Mouse (Mus musculus) hindbrain, embryonic 12.5 days (tissue): ENCODE results near the gene Zfp316. TPM values are rescaled to one million over a fixed set of nuclear protein-coding genes. Genes with fewer than 3 reads are reported as not detected.

ENCODE experiments used
- ATAC-seq: fragments of 200-750 bp; cut with Nextera tagmentation; 2 replicates; pipeline ENCODE4 v1.8.0; 2017; ENCODE audit warnings: moderate TSS enrichment; ENCODE audit not compliant: low FRiP score
- H3K27ac ChIP-seq: fragments of 300-500 bp; sonication (generic); 2 replicates; pipeline ENCODE4 v1.5.1; 2016; ENCODE audit warnings: mild to moderate bottlenecking
- H3K27me3 ChIP-seq: fragments of 300-500 bp; sonication (generic); 2 replicates; pipeline ENCODE4 v1.6.1; 2016; ENCODE audit warnings: mild to moderate bottlenecking
- H3K36me3 ChIP-seq: fragments of 300-500 bp; sonication (generic); 2 replicates; pipeline ENCODE4 v1.6.1; 2016; ENCODE audit warnings: mild to moderate bottlenecking
- H3K4me1 ChIP-seq: fragments of 300-500 bp; sonication (generic); 2 replicates; pipeline ENCODE4 v1.6.1; 2016
- H3K4me2 ChIP-seq: fragments of 300-500 bp; sonication (generic); replicated peaks from 2 replicates; pipeline ENCODE4 v1.6.1; 2016; ENCODE audit warnings: mild to moderate bottlenecking
- H3K4me3 ChIP-seq: fragments of 300-500 bp; sonication (generic); 2 replicates; pipeline ENCODE4 v1.5.1; 2016; ENCODE audit warnings: mild to moderate bottlenecking
- H3K9ac ChIP-seq: fragments of 300-500 bp; sonication (generic); 2 replicates; pipeline ENCODE4 v1.6.1; 2016; ENCODE audit warnings: mild to moderate bottlenecking, moderate library complexity
- H3K9me3 ChIP-seq: fragments of 300-500 bp; sonication (generic); replicated peaks from 2 replicates; pipeline ENCODE4 v1.6.1; 2016; ENCODE audit warnings: mild to moderate bottlenecking
- WGBS: fragments of 180-500 bp; shearing (Covaris S2); methylation state at CpG from one replicate; pipeline ENCODE4 v1.1.7; 2016; 5-methylcytosine and 5-hydroxymethylcytosine counted together
- polyA plus RNA-seq: library from polyadenylated mRNA; unstranded; fragments of >200 nt; fragmentation: Nextera tagmentation; extraction: Ambion mirVana; gene quantifications from 2 replicates; pipeline ENCODE4 v1.2.1, GENCODE M21; 2016

The Zfp316 gene
- polyA plus RNA-seq, result 16.9 and 18.6 TPM in 2 replicates

- under 1% methylated on average over 74 of the region's 79 CpGs for WGBS
- Histone ChIP-seq H3K4me3 (peak within 1 kb of the TSS; percentile 69), H3K4me2 (peak within 1 kb of the TSS; percentile 95), H3K9me3 (no peaks in the 10 kb centered on the region), H3K36me3 (peaks cover 7% of the 10 kb centered on the region), H3K4me1 (peaks cover 26% of the 10 kb centered on the region), H3K27ac (peak within 1 kb of the TSS; percentile 77), H3K9ac (peak within 1 kb of the TSS; percentile 88), H3K27me3 (0 out of 2 replicates have a peak, but pooled peaks cover 2% of the 10 kb centered on the region)
- peak; percentile 87 for ATAC-seq
Measured at GRCm38 (mm10) chr5:143269363-143270150, at the start of gene Zfp316. TSS of gene Zfp316 (minus strand) at chr5:143270022.

DNA sequence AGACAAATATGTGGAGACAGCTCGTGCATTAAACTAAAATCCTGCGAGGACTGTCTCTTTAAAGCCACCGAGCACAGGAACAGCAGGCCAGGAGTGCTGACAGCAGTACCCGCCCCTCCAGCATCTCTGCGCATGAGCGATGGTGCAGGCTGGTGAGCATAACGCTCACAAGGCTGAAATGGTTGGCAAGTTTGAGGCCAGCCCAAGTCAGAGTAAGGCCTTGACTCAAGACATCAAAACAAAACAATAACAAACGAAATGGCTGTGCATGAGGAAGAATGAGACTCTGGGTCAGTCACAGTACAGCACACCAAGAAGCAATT lies 47.4 kb upstream of the Zfp316 start:
- Histone ChIP-seq H3K9me3 (no peaks in the 10 kb centered on the region), H3K27me3 (0 out of 2 replicates have a peak, but pooled peaks cover 2% of the 10 kb centered on the region), H3K9ac (no peak overlapping the region), H3K36me3 (peaks cover 72% of the 10 kb centered on the region), H3K4me3 (no peak overlapping the region), H3K27ac (no peak overlapping the region), H3K4me1 (peaks cover 16% of the 10 kb centered on the region), H3K4me2 (no peak overlapping the region)
- no peak for ATAC-seq
- WGBS, result 85% methylated on average over 8 of the region's 8 CpGs

GRCm38 (mm10) chr5:143316605-143317287 lies 46.9 kb upstream of the Zfp316 start:
- WGBS, result 98% methylated on average over 5 of the region's 5 CpGs
- Histone ChIP-seq H3K9ac (no peak overlapping the region), H3K4me3 (no peak overlapping the region), H3K4me1 (peaks cover 19% of the 10 kb centered on the region), H3K9me3 (no peaks in the 10 kb centered on the region), H3K36me3 (peaks cover 71% of the 10 kb centered on the region), H3K27me3 (0 out of 2 replicates have a peak, but pooled peaks cover 2% of the 10 kb centered on the region), H3K27ac (no peak overlapping the region), H3K4me2 (no peak overlapping the region)
- ATAC-seq, result no peak

DNA sequence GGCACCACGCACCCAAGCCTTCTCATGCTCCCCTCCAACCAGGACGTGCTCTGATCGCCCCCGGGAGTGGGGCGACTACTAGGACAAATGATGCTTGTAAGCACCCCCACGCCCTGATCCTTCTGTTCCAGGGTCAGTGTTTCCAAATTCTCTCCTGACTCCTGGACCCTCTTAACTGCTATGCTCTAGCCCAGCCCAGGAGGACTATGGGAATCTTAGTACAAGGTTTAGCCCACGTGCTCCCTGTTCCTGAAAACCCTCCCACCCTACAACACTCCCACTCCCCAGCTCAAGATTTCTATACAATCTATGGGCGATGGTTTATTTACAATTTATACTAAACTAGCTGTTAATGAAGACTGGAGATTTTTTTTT lies 45.7 kb upstream of the Zfp316 start:
- Histone ChIP-seq H3K27ac (no peak overlapping the region), H3K27me3 (0 out of 2 replicates have a peak, but pooled peaks cover 2% of the 10 kb centered on the region), H3K36me3 (peaks cover 73% of the 10 kb centered on the region), H3K9ac (peak overlapping the region; percentile 93; the same call in 1 of the 2 replicates), H3K4me1 (peaks cover 22% of the 10 kb centered on the region), H3K9me3 (no peaks in the 10 kb centered on the region), H3K4me2 (peak overlapping the region; percentile 63), H3K4me3 (peak overlapping the region; percentile 93)
- 11% methylated on average over 8 of the region's 8 CpGs for WGBS
- ATAC-seq, result peak; percentile 41

GRCm38 (mm10) chr5:143314730-143315513 lies 45.1 kb upstream of the Zfp316 start, which contains the start of gene E130309D02Rik:
TSS of gene E130309D02Rik (minus strand) at chr5:143315360.
- Histone ChIP-seq H3K27me3 (0 out of 2 replicates have a peak, but pooled peaks cover 2% of the 10 kb centered on the region), H3K36me3 (peaks cover 73% of the 10 kb centered on the region), H3K27ac (peak within 1 kb of the TSS; percentile 97), H3K4me2 (peak within 1 kb of the TSS; percentile 63), H3K4me1 (peaks cover 22% of the 10 kb centered on the region), H3K9ac (peak within 1 kb of the TSS; percentile 93), H3K4me3 (peak within 1 kb of the TSS; percentile 93), H3K9me3 (no peaks in the 10 kb centered on the region)
- under 1% methylated on average over 98 of the region's 101 CpGs for WGBS
- peak; percentile 82 for ATAC-seq

DNA sequence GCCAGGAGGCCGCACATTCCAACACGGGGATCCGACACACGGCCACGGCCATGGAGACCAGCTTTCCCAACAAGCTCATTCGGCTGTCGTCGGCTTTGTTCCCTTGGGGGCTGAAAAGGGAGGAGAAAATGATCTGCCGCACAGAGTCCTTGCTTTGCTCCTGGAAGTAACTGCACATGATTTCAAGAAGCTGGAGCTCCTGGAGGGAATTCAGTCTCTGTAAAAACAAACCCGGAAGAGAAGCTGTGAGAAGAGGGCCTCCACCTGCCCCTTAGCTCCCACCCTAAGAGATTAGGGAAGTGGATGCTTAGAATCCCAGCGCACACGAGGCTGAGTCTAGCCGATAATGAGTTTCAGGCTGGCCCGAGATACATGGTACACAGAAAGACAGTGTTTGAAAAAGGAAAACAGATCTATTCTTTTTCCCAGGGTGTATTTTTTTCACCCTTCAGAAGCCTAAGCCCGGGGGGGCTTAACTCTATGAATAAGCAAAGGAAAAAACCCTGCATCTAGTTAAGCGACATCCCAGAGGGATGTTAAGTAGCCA lies 44.4 kb upstream of the Zfp316 start:
- H3K27ac ChIP-seq, result peak overlapping the region; percentile 97
- H3K4me1 ChIP-seq, result peaks cover 22% of the 10 kb centered on the region
- peak overlapping the region; percentile 63 for H3K4me2 ChIP-seq
- no peaks in the 10 kb centered on the region for H3K9me3 ChIP-seq
- H3K27me3 ChIP-seq, result 0 out of 2 replicates have a peak, but pooled peaks cover 2% of the 10 kb centered on the region
- ATAC-seq, result no peak
- H3K36me3 ChIP-seq, result peaks cover 73% of the 10 kb centered on the region
- H3K9ac ChIP-seq, result peak overlapping the region; percentile 93
- WGBS, result 3% methylated on average over 16 of the region's 16 CpGs
- peak overlapping the region; percentile 93 for H3K4me3 ChIP-seq

DNA sequence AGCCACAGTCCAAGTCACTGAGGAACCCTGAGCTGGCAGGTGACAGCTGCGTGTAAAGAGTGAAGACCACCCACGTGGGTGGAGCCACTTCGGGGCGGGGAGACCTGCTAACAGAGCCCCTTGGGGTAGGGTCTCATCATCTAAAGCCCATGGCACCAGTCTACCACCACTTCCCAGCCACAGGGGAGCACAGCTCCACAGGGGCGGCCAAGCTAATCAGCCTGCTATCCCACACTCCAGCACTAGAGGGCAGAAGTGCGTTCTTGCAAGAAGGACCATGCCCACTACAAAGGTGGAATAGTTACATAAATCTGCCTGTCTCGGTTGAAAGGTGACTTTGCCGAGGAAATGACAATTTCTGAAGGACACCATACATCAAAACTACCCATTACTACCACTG lies 42.1 kb upstream of the Zfp316 start:
- Histone ChIP-seq H3K4me1 (peaks cover 25% of the 10 kb centered on the region), H3K4me2 (no peak overlapping the region), H3K27me3 (0 out of 2 replicates have a peak, but pooled peaks cover 2% of the 10 kb centered on the region), H3K27ac (no peak overlapping the region), H3K9me3 (no peaks in the 10 kb centered on the region), H3K9ac (no peak overlapping the region), H3K4me3 (no peak overlapping the region), H3K36me3 (peaks cover 71% of the 10 kb centered on the region)
- ATAC-seq, result no peak
- WGBS, result 67% methylated on average over 8 of the region's 8 CpGs

GRCm38 (mm10) chr5:143309916-143310315 lies 40.1 kb upstream of the Zfp316 start:
- Histone ChIP-seq H3K27ac (no peak overlapping the region), H3K9me3 (no peaks in the 10 kb centered on the region), H3K4me2 (no peak overlapping the region), H3K4me1 (peaks cover 29% of the 10 kb centered on the region), H3K27me3 (no peaks in the 10 kb centered on the region), H3K9ac (no peak overlapping the region), H3K4me3 (no peak overlapping the region), H3K36me3 (peaks cover 81% of the 10 kb centered on the region)
- WGBS, result 96% methylated on average over 7 of the region's 7 CpGs
- no peak for ATAC-seq

GRCm38 (mm10) chr5:143308825-143309224 lies 39.0 kb upstream of the Zfp316 start:
- WGBS, result 95% methylated on average over 5 of the region's 5 CpGs
- Histone ChIP-seq H3K9ac (no peak overlapping the region), H3K4me2 (no peak overlapping the region), H3K9me3 (no peaks in the 10 kb centered on the region), H3K27me3 (no peaks in the 10 kb centered on the region), H3K4me3 (no peak overlapping the region), H3K4me1 (peaks cover 26% of the 10 kb centered on the region), H3K27ac (no peak overlapping the region), H3K36me3 (peaks cover 90% of the 10 kb centered on the region)
- no peak for ATAC-seq

- no peaks in the 10 kb centered on the region for H3K9me3 ChIP-seq
- H3K36me3 ChIP-seq, result peaks cover 96% of the 10 kb centered on the region
- H3K4me3 ChIP-seq, result no peak overlapping the region
- peaks cover 10% of the 10 kb centered on the region for H3K4me1 ChIP-seq
- H3K9ac ChIP-seq, result no peak overlapping the region
- no peak overlapping the region for H3K4me2 ChIP-seq
- no peak for ATAC-seq
- no peaks in the 10 kb centered on the region for H3K27me3 ChIP-seq
- 94% methylated on average over 7 of the region's 7 CpGs for WGBS
- no peak overlapping the region for H3K27ac ChIP-seq
Measured at GRCm38 (mm10) chr5:143304251-143304650, 34.4 kb upstream of the Zfp316 start.

DNA sequence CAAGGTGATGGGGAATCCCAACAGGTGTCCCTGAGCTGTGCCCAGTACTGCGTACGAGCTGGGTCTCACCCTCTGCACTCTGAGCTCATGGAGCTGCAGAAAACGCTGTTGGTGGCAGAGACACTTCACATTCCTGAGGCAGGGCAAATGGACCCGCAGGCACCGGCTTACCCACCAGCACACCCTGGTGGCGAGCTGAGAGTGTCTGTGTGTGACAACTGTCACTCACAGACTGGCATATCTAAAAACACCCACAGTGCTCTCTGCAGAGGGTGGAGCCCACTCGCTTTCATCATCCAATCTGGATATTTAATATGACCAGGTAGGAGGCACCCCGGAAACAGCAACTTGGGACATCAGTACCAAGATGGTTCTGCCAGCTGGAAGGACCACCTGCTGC lies 31.5 kb upstream of the Zfp316 start:
- H3K9ac ChIP-seq, result no peak overlapping the region
- 86% methylated on average over 8 of the region's 8 CpGs for WGBS
- no peaks in the 10 kb centered on the region for H3K9me3 ChIP-seq
- peaks cover 74% of the 10 kb centered on the region for H3K36me3 ChIP-seq
- no peak for ATAC-seq
- no peak overlapping the region for H3K27ac ChIP-seq
- no peak overlapping the region for H3K4me3 ChIP-seq
- H3K27me3 ChIP-seq, result no peaks in the 10 kb centered on the region
- H3K4me1 ChIP-seq, result peaks cover 2% of the 10 kb centered on the region; the same call in 1 of the 2 replicates
- no peak overlapping the region for H3K4me2 ChIP-seq
